Mouse (Mus musculus): ENCODE results near the gene Arhgap6.

Arhgap6 gene

GRCm38 (mm10) chrX:168794974-168795858, at the start of gene Arhgap6:
Gene Arhgap6 (plus strand): TSS chrX:168795099.
- DNase-seq (ENCODE audit: low spot score in 2 of 2), result no peak

GRCm38 (mm10) chrX:168747011-168747410, 47.9 kb upstream of the Arhgap6 start:
- no peak for DNase-seq (ENCODE audit: low spot score in 2 of 2)

GRCm38 (mm10) chrX:168795859-168796848, 1.3 kb downstream of the Arhgap6 start:
- no peak for DNase-seq (ENCODE audit: low spot score in 2 of 2)

GRCm38 (mm10) chrX:168804677-168805076, 9.8 kb downstream of the Arhgap6 start:
- DNase-seq (ENCODE audit: low spot score in 2 of 2), result no peak

- no peak for DNase-seq (ENCODE audit: low spot score in 2 of 2)
These were observed 15.8 kb downstream of the Arhgap6 start for GRCm38 (mm10) chrX:168810513-168811265.

GRCm38 (mm10) chrX:168818858-168819257, 24.0 kb downstream of the Arhgap6 start:
- no peak for DNase-seq (ENCODE audit: low spot score in 2 of 2)

- DNase-seq (ENCODE audit: low spot score in 2 of 2), result no peak
These were observed 29.3 kb downstream of the Arhgap6 start for GRCm38 (mm10) chrX:168824166-168824565.

- DNase-seq (ENCODE audit: low spot score in 2 of 2), result no peak
These were observed 37.4 kb downstream of the Arhgap6 start for GRCm38 (mm10) chrX:168832343-168832742.

- DNase-seq (ENCODE audit: low spot score in 2 of 2), result no peak
These were observed 53.2 kb downstream of the Arhgap6 start for GRCm38 (mm10) chrX:168848062-168848461.

- DNase-seq (ENCODE audit: low spot score in 2 of 2), result no peak
These were observed 79.8 kb downstream of the Arhgap6 start for GRCm38 (mm10) chrX:168874688-168875087.

- DNase-seq (ENCODE audit: low spot score in 2 of 2), result no peak
These were observed 108.7 kb downstream of the Arhgap6 start for GRCm38 (mm10) chrX:168903557-168903956.

GRCm38 (mm10) chrX:168904086-168904485, 109.2 kb downstream of the Arhgap6 start:
- no peak for DNase-seq (ENCODE audit: low spot score in 2 of 2)

GRCm38 (mm10) chrX:168907586-168907985, 112.7 kb downstream of the Arhgap6 start:
- DNase-seq (ENCODE audit: low spot score in 2 of 2), result no peak

GRCm38 (mm10) chrX:168913519-168913918, 118.6 kb downstream of the Arhgap6 start:
- DNase-seq (ENCODE audit: low spot score in 2 of 2), result no peak

GRCm38 (mm10) chrX:168920942-168921341, 126.0 kb downstream of the Arhgap6 start:
- DNase-seq (ENCODE audit: low spot score in 2 of 2), result no peak

GRCm38 (mm10) chrX:168932420-168932819, 137.5 kb downstream of the Arhgap6 start:
- no peak for DNase-seq (ENCODE audit: low spot score in 2 of 2)

- no peak for DNase-seq (ENCODE audit: low spot score in 2 of 2)
These were observed 140.5 kb downstream of the Arhgap6 start for GRCm38 (mm10) chrX:168935447-168935846.

- no peak for DNase-seq (ENCODE audit: low spot score in 2 of 2)
These were observed 143.0 kb downstream of the Arhgap6 start for GRCm38 (mm10) chrX:168937941-168938340.

GRCm38 (mm10) chrX:168941684-168942083, 146.8 kb downstream of the Arhgap6 start:
- DNase-seq (ENCODE audit: low spot score in 2 of 2), result no peak

GRCm38 (mm10) chrX:168943217-168943616, 148.3 kb downstream of the Arhgap6 start:
- DNase-seq (ENCODE audit: low spot score in 2 of 2), result no peak

- DNase-seq (ENCODE audit: low spot score in 2 of 2), result no peak
These were observed 180.5 kb downstream of the Arhgap6 start for GRCm38 (mm10) chrX:168975444-168975843.
